23 mouse cellular contexts compared by ENCODE assay signal in genomic region chr12:105863436-105863835, GRCm38 (mm10).
"Had no signal": no experiment of that assay in that cellular context is flagged by ENCODE, and none has a peak within 500 bp of the region (broad histone marks: within the 10 kb centered on the region; RNA-seq: fewer than 3 reads in every experiment).

No protein-coding gene starts in this region.

- DNase-seq: gastrocnemius, adult 2 months; gastrocnemius, postnatal 10 days; gastrocnemius, postnatal 36 days; heart, adult 11 months; heart, adult 2 months; heart, postnatal 14 days; heart, postnatal 36 days; kidney, adult 11 months; kidney, adult 2 months; kidney, postnatal 10 days; kidney, postnatal 25 days; kidney, postnatal 4 days; layer of hippocampus, adult 9-11 months; liver; liver, embryonic 13.5 days; liver, postnatal 0 days; lung, adult 2 months had no signal

- H3K9me3 ChIP-seq: heart, embryonic 15.5 days; hindbrain, embryonic 15.5 days; liver, embryonic 13.5 days; liver, embryonic 15.5 days had no signal

- H3K27ac ChIP-seq: gastrocnemius, adult 2 months; heart, adult 2 months; heart, embryonic 13.5 days; heart, embryonic 15.5 days; hindbrain, embryonic 13.5 days; hindbrain, embryonic 15.5 days; hindbrain, postnatal 0 days; liver, embryonic 13.5 days; liver, embryonic 15.5 days had no signal

- H3K27me3 ChIP-seq: heart, embryonic 13.5 days; heart, embryonic 15.5 days; liver, embryonic 13.5 days; liver, embryonic 15.5 days had no signal

- H3K36me3 ChIP-seq: heart, embryonic 15.5 days; hindbrain, embryonic 13.5 days; hindbrain, embryonic 15.5 days; liver, embryonic 13.5 days; liver, embryonic 15.5 days had no signal

- H3K9ac ChIP-seq: heart, embryonic 13.5 days; heart, embryonic 15.5 days; hindbrain, embryonic 13.5 days; hindbrain, embryonic 15.5 days; liver, embryonic 13.5 days; liver, embryonic 15.5 days; liver, postnatal 0 days had no signal

- H3K4me3 ChIP-seq: gastrocnemius, adult 2 months; heart, adult 2 months; heart, embryonic 13.5 days; heart, embryonic 15.5 days; hindbrain, embryonic 13.5 days; hindbrain, embryonic 15.5 days; liver, embryonic 13.5 days; liver, embryonic 15.5 days had no signal

- H3K4me1 ChIP-seq: heart, embryonic 13.5 days; heart, embryonic 15.5 days; liver, embryonic 13.5 days; liver, embryonic 15.5 days had no signal
